Mouse (Mus musculus): ENCODE data around the gene Alkbh5. TPM values are rescaled to one million over a fixed set of nuclear protein-coding genes. Genes with fewer than 3 reads are reported as not detected.

Alkbh5 gene
- polyA plus RNA-seq (2017; shearing (Covaris generic)) = 10 to 100 TPM; 22.1 to 38.0 TPM

- ATAC-seq = no peak
These were observed at the start of gene Alkbh5 for GRCm38 (mm10) chr11:60536180-60536858. Gene Alkbh5 (plus strand): TSS chr11:60536381.

- ATAC-seq = no peak
These were observed 43.5 kb upstream of the Alkbh5 start for GRCm38 (mm10) chr11:60492726-60493125.

- ATAC-seq = no peak
These were observed 40.5 kb upstream of the Alkbh5 start for GRCm38 (mm10) chr11:60495692-60496091.

- ATAC-seq = no peak
These were observed 28.9 kb upstream of the Alkbh5 start for GRCm38 (mm10) chr11:60507281-60507680.

DNA sequence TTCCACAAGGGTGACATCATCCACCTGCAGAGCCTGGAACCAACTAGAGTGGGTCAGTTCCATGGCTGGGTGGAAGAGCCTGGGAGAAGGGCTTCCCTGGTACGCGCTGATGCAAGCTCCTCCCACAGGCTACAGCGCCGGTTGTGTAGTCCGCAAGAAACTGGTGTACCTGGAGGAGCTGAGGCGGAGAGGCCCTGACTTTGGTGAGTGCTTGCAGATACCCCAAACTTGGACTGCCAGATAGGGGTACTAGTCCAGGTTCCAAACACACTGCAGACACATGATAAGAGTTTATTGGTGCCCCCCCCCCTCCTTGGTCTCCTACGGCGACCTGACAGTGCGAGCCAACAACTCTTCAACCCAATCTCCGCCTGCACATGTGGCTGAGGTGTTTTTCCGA is 27.2 kb upstream of the Alkbh5 start:
- no peak for ATAC-seq

GRCm38 (mm10) chr11:60509500-60509899 is 26.7 kb upstream of the Alkbh5 start:
- ATAC-seq = no peak

- no peak for ATAC-seq
These were observed 24.3 kb upstream of the Alkbh5 start for GRCm38 (mm10) chr11:60511893-60512292.

DNA sequence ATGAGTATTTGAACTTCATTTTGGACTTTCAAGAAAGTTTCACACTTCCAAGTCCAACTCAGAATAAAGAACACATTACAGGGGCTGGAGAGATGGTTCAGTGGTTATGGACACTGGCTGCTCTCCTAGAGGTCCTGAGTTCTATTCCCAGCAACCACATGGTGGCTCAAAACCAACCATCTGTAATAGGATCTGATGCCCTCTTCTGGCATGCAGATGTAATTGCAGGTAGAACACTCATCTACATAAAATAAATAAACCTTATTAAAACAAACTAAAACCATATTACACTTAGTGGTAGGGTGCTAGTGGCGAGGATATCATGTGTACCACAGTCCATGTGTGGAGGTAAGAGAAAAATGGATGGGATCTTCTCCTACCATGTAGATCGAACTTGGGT is 23.7 kb upstream of the Alkbh5 start:
- no peak for ATAC-seq

GRCm38 (mm10) chr11:60514941-60515340 is 21.2 kb upstream of the Alkbh5 start:
- no peak for ATAC-seq

DNA sequence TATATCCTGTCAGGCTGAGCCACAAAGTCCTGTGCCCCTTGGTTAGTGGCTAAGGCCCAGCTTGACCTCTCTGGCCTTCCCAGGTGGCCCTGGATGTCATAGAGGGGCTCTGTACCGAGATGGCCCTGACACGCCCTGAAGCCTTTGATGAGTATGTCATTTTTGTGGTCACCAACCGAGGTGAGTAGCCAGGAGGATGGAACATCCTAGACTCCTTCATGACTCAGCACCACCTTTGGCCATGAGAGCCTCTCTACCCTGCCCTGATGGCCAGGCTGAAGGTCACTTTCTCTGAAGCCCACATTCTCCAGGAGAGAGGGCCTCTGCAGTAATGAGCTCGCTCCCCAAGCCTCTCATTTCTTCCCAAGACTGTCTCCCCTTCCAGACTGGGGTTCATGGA is 17.9 kb upstream of the Alkbh5 start:
- ATAC-seq = no peak

DNA sequence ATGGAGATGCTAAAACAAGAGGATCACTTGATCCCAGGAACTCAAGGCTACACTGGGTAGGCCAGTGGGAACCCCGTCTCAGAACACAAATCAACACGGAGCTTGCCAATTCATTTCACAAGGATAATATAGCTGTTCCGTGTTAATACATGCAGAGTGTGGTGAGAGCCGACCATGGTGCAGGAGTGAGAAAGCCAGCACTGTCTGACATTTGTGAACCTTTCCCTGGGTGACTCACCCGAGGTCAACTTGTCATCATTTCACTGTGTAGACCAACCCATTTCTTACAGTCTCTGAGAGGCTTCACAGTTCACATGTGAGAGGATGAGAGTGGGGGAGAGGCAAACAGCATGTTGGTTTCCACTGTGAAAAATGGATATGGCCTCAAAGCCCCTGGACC is 14.2 kb upstream of the Alkbh5 start:
- ATAC-seq = no peak

- no peak for ATAC-seq
These were observed 13.4 kb upstream of the Alkbh5 start for GRCm38 (mm10) chr11:60522661-60523365.

DNA sequence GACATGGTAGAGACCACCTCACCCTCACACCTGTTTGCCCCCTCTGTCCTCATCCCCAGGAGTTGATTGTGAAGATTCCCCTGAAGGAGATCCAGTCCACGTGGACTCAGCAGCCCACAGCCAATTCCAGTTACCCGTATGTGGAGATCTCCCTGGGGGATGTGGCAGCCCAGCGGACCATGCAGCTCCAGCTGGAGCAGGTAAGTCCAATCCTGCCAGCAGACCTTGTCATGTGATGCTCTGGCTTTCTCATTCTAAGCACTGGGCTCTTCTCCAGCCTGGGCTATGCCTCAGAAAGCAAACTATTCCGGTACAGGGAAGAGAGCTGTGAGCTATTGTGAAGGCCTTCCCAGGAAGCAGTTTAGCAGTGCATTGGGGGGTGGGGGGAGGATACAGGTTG is 9.7 kb upstream of the Alkbh5 start:
- no peak for ATAC-seq

- no peak for ATAC-seq
These were observed 505 bp upstream of the Alkbh5 start for GRCm38 (mm10) chr11:60535676-60536075.

DNA sequence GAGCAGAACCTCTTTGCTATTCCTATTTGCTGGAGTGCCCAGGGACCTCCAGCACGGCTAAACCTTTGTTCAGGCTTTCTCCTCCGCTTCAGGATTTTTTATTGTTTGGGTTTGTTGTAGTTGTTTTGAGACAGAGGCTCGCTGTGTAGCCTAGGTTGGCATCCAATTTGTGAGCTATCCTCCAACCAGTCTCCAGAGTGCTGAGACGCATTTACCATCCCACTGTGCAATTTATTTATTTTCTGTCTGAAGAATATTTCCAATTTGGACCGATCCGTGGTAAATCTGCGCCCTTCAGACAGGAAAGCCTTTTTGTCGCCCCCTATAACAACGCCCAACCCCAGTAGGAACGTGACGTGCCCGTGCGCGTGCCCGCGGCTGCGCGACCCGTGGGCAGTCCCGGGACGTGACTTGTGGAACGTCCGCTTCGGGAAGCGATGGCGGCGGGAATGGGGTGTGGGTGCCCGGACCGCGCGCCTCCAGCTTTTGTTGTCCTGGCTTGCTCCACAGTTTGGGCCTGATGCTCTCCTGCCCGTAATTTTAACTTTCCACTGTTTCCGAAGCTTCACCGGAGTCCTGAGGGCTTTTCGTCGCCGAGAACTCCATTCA is 782 bp downstream of the Alkbh5 start:
- peak; percentile 40 for ATAC-seq

GRCm38 (mm10) chr11:60537468-60538347 is 1.5 kb downstream of the Alkbh5 start:
- peak; percentile 64 for ATAC-seq

GRCm38 (mm10) chr11:60538371-60539281 is 2.4 kb downstream of the Alkbh5 start:
- peak; percentile 44 for ATAC-seq

- no peak for ATAC-seq
These were observed 3.4 kb downstream of the Alkbh5 start for GRCm38 (mm10) chr11:60539540-60539939.

DNA sequence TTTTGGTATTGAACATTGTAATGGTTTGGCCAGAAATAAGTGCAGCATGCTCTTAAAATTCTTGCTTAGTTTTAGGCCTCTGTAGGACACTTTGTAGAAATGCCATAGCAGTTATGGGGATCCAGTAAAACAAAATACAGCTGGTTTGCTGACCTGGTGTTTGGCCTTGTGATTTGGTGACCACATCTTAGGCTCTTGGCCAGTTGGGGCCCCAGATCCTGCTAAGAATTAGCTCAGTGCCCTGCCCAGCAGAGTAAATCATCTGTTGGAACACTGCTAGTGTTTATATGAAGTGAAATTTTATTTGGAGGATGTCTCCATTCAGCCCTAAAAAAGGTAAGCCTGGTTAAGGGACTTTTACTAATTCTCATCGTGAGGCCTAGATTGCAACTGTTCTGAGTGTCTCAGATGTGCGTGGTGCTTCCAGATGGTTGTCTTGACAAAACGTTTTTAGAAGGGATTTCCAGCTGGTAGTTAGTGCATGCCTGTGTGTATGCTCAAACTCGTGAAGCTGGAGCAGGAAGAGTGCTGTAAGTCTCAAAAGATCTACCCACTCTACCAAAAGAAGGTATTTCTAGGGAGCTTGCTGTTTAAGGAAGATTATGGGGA is 3.9 kb downstream of the Alkbh5 start:
- ATAC-seq = no peak

- ATAC-seq = no peak
These were observed 4.6 kb downstream of the Alkbh5 start for GRCm38 (mm10) chr11:60540761-60541160.

DNA sequence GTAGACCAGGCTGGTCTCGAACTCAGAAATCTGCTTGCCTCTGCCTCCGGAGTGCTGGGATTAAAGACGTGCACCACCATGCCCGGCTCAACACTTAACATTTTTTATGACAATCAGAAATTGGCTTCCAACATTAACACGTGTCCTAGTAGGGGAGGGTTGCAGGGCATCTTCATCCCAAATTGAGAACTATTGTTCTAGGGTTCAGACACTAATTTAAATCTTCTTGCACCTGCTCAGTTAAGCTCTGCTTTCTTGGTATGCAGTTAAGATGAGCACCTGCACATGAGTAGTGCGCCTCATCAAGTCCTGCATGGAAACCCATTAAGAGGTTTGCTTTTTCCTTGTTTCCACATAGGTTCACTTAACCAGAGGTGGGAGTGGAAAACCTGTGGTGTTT is 5.7 kb downstream of the Alkbh5 start:
- no peak for ATAC-seq
